Mouse (Mus musculus): ENCODE data around the gene Taf10.

The Taf10 gene

DNA sequence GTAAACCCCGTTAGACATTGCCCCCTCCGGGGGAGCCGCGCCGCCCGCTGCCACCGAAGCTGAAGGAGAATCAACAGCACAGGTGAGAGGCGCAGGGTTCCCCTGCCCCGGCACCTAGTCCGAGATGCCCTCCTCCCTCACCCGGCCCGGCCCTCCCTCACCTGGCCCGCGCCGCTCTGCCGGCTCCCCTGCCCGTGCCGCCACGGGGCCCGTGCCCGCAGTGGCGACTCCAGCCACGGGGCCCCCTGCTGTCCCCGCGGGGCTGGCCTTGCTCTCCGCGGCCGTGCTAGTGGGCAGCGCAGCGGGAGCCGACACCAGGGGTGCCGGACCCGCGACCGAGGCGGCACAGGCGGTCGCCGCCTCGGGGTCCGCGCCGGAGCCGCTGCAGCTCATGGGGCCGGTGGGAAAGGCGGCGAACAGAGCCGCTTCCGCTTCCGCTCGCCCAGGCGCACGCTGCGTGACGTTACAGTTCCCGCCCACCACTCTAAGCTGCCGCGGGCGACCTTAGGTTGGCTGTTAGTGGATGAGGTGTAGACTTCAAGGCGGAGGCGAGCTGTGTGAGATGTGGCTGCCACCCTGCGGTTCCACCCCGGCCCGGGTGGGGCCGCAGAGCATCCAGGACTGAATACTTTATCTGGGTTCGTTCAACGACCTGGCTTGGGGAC is at the start of gene Taf10:
Taf10 (minus strand) TSS at position 436 of the 665 bp plus-strand sequence.
- in situ Hi-C loops (cut with MboI, MseI), result no loop called here

DNA sequence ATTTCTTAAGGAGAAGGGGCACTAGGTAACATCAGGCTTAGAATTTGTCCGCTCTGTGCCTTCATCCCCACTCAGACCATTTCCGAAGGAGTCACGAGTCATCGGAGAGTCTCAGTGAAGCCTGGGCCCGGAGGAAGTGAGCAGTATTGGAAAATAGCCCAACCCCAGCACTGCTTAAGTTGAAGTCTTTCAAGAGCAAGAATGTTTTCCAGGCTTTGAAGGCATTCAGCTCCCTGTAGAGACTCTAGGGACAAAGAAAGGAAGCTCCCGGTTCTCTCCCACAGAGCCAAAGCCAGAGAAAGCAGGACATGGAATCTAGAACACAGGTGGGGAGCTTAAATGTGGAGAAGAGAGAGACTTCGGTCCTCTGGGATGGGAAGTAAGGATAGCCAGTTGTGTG is 49.5 kb upstream of the Taf10 start:
- in situ Hi-C loops (cut with MboI, MseI), result no loop called here

DNA sequence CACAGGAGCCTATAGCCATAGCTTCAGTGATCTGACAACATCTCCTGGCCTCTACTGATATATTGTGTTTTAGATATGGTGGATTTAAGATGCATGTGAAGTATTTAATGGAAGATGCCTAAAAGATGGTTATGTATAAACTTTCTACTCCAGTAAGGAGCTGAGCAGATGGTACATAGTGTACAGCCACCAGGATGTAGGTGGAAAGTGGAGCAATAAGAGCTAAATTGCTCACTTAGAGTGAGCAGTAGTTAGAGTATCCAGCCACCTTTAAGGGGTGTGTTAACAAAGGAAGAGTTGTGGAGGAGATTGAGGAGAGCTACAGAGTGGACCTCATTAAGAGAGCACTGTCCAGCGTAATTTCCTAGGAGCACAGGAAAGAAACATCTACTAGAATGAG is 47.0 kb upstream of the Taf10 start:
- in situ Hi-C loops (cut with MboI, MseI), result no loop called here

DNA sequence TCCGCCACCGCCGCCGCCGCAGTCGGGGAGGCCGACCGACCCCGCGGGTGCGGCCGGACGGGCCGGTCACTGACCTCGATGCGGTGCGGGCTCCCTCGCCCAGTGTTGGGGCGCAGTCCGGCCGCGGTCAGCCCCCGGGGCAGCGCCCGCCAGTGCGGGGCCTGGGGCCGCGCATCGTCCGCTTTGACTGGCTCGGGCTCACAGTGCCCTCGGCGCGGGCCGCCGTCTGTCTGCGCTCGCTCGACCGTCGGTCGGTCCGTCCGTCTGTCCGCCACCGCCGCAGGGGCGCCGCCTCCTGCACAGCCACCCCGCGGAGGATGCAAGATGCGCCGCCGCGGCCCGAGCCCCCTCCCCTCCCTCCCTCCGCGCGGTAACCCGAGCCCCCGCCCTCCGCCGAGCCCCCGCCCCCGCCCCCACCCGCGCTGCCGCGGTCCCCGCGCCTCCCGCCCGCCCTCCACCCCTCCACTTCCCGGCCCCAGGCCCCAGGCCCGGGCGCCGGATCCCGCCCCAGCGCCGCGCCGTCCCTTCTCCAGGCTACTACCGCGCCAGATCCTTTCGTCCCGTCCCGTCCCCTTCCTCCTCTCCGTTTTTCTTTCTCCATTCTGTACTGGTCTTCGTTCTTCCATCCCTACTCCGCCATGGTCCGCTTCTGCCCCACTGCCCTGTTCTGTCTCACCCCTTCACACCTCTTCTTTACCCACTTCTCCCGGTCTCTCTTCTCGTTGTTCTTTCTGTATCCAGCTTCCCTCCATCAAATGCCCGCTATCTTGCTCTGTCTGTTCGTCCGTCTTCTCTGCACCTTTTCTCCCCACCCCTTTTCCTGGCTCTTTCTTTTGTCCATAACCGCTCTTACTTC is 43.4 kb upstream of the Taf10 start, which contains the start of gene Dchs1:
Dchs1 (minus strand) TSS at position 370 of the 856 bp plus-strand sequence.
- in situ Hi-C loops (cut with MboI, MseI), result no loop called here

DNA sequence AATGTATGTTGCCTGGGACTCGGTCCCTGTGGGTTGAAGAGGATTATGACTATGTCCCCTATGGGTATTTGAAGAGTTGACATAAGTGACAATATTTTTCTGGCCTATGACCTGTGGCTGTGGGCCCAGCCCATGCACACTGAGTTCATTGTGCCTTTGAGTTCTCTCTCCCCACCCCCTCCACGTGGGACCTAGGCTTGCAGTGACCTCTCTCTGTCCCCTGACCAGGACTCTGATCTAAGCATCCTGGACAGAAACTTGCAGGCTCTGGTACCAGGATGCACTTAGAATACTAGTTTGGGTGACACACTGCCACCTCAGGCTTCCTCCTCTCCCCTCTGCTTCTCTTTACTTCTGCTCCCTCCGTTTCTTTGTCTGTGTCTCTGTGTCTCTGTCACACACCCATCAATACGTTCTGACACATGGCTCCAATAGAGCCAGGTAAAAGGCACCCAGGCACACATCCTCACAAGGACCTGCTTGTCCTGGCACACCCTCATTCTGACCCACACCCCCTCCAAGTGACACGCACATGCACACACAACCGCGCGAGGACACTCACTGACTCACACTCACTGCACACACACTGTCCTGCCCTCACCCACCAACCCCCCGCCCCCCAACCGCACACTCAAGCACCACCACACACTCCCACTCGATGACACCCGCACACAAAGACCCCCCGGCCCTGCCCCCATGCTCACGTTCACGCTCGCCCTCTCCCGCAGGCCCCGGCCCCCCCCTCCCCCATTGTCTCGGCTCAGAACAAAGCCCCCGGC is 42.5 kb upstream of the Taf10 start:
- in situ Hi-C loops (cut with MboI, MseI), result no loop called here

DNA sequence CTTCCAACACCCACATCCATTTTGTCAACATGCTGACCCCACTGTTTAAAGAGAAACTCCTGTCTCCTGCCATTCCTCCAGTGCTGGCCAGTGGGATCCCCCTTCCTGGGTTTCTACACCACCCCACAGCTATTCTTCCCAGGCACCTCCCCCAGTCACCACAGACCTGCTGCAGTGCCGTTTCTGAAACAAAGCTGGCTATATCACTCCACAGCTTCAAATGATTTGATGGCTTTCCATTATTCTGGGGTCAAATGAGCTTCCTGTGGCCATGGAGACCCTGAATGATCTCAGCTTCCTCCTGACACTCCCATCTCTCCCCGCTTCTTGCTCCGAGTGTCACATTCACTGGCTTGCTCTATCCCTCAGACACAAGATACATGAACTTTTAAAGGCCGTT is 40.4 kb upstream of the Taf10 start:
- in situ Hi-C loops (cut with MboI, MseI), result no loop called here

DNA sequence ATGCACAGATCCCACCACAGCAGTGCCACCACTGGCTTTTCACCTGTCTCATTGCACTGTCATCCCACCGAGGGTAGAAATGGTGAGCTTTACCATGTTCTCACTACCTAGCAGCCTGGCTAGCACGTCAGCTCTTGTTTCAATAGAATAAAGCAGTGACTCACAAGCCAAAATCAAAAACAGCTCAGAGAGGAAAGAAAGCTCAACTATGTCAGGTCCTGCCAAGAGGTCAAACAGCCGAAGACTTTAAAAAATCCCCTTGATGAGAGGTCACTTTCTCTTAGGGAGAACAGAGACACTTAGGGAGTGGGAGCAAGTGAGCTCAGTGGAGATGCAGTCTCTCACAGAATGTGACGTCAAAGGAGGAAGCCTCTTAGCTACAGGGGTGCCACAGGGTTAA is 39.7 kb upstream of the Taf10 start:
- in situ Hi-C loops (cut with MboI, MseI), result no loop called here

DNA sequence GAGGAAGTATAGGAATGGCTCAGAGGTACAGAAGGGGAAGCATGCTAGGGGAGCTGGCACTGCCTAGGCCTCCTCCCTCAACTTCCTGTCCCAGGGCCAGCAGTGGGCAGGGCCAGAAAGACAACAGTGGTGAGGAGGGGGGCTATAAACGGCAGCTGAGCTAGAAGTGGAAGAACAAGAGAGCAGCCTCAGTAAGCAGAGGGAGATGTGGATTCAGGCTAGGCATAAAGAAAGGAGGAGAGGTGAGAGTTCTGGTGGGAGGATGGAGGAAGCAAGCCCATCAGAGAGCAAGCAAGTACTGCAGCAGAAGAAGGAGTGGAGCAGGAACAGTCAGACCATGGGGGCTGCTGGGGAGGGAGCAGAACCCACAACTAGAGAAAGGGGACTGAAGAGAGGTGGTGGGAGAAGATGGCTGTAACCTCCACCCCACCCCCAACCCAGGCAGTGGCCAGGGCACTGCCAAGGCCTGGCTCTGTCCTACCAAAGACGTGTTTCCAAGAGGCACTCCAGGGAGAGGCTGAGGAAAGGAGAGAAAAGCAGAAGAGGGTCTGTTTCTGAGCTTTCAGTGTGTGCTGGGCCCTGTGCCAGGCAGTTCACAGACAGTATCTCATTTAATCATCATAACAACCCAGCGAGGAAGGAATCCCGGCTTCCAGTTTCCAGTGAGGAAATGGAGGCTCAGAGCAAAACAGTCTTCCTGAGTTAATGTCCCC is 34.5 kb upstream of the Taf10 start:
- in situ Hi-C loops (cut with MboI, MseI), result no loop called here

DNA sequence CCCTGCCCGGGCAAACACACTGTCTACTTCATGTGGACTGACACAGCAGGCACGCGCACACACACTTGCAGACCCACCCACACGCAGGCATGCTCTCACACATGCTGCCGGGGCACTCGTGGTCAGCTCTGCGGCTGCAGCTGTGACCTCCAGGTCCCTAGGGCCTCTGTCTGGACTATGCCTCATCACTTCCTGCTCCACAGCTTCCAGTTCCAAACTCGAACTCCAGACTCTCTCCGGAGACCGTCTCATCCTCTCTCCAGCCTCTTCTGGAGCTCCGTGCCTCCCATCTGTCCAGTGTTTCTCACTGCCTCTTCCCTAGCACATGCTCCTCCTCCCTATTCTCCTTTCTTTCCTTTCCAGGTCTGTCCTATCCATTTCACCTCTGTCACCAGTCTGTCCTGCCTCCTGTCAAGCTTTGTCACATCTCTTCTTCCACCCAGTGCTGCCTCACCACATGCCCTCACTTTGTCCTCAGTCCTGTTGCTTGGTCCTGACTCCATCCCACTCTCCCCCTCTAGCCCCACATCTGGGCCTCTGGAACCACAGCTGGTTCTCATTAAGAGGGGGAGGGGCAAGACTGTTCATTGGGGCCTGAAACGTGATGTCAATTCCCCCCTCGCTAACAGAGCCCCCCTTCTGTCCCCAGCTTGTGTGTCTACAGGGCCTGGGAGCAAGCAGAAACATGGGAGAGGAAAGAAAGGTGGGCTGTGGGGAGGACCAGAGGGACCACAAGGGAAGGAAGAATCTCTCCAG is 33.8 kb upstream of the Taf10 start:
- in situ Hi-C loops (cut with MboI, MseI), result no loop called here

DNA sequence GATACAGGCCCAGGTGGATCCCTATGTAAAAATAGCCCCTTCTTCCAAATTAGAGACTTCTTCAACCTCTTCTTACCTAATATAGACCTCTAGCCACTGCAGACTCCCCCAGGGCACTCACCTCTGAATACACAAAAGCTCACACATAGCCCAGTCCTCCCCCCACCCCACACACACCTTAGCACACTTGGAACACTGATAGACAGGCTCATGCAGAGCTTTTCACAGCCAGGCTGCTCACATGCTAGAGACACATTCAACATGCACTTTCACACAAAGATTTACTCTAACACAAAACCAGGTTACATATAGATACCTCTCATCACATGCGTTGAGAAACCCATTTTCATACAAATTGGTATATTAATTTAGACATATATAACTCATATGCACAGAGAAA is 33.2 kb upstream of the Taf10 start:
- in situ Hi-C loops (cut with MboI, MseI), result no loop called here

DNA sequence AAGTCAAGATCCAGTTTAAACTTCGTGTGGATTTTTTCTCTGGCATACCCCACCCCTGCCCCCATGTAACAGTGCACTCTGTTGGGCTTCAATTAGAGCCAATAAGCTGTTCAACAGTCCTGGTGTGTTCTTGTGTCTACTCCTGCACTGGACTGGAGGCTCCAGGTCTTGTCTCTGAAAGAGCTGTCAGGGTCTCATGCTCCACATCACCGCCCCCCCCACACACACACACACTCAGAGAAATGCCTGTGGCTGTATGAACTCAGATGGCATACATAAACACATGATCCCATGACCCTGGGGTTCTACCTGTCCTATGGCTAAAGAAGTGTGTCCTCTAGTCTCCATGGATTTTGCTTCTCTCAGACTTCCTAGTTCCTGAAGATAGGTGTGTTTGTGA is 31.9 kb upstream of the Taf10 start:
- in situ Hi-C loops (cut with MboI, MseI), result no loop called here

DNA sequence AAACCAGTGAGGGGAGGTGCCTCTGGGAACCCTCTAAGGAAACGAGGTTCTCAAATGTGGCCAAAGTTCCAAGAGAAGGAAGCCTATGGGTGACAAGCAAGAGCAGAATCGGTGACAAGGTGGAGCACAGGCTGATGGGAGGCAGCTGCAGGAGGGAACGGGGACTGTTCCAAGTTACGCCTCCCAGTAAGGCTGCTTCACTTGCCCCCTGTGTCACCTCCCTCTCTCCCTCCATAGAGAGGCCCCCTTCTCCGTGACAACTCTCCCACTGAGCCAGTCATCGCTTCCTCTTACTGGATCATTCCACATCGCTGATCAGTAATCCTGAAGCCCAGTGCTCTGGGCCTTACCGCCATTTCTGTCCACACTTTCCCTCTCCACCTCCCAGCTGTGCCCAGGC is 30.5 kb upstream of the Taf10 start:
- in situ Hi-C loops (cut with MboI, MseI), result no loop called here

DNA sequence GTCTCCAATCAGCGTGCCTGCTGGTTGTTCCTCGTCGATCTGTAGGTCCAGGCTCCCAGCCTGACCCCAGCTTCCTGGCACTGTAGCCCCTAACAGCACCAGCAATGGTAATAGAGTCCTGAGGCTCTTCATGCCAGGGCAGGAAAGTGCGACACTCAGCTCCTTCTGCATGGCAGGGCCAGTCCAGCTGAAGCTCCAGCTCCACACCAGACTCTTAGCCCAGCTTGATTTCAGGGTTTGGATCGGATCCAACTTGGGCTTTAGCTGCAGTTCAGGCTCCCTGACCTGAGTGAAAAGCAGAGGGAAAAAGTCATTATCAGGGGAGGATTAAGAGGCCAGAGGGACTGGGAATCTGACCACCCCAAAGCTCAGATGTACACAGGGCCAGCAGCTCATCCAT is 28.9 kb upstream of the Taf10 start:
- in situ Hi-C loops (cut with MboI, MseI), result no loop called here

DNA sequence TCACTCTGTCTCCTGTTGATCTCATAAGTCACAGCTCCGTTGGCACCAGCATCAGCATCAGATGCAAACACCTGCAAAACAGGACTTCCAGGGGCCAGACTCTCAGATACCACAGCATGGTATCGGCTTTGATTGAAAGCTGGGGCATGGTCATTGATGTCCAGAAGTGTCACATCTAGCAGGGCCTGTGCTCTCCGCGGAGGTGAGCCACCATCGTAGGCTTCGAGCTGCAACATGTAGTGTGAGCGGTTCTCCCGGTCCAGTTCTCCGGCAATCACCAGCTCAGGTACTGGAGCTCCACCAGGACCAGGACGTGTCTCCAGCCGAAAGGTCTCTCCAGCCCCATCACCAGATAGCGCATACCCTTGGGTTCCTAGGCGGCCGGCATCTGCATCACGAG is 28.2 kb upstream of the Taf10 start:
- in situ Hi-C loops (cut with MboI, MseI), result no loop called here

DNA sequence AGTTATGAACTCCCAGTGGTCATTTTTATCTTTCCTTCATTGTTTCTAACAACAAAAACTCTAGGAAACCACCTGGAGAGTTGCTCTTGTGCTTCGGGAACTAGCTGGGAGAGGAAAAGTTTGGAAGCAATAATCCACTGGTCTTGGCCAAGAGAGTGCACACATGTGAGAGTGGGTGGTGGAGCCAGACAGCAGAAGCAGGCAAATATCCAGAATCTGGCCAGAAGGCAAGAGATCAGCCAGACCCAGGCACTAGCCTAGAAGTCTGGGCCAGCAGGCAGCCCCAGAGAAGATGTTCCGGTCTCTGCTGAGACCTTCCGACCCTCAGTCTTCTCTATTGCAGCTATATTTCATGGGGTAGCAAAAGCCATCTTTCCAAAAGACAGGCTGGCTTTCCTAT is 25.8 kb upstream of the Taf10 start:
- in situ Hi-C loops (cut with MboI, MseI), result no loop called here

DNA sequence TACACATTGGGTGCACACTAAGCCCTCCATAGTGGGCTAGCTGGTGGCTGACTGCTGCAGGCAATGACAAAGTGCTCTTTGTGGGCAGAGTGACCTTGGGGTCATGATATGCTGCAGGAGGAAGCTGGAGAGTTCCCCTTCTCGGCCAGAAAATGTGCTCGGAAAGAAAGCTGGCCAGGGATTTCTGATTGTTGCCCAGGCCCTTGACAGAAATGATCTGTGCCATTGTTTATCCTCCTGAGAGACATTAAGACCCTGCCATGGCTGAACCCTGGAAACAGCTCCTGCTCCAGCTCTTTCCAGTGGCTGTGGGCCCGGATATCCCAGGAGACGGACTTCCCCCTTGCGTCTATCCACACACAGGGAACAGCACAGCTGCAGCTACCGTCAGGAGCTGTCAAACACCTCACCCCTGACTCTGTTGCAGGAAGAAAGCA is 23.6 kb upstream of the Taf10 start:
- in situ Hi-C loops (cut with MboI, MseI), result no loop called here

DNA sequence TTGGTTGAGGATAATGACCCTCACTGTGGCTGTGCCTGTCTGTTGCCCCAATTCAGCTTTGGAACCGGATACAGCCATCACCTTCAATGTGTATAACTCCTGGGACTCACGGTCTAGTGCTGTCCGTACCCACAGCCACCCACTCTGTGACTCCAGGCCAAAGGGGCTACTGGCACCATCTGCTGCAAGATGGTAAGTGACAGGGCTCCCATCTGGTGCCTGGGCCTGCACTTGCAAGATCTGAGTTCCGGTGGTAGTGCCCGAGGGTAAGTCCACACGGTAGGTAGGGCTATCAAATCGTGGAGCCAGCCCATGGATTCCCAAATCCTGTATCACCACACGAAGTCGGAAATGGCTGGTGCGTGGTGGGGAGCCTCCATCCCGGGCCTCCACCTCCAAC is 20.2 kb upstream of the Taf10 start:
- in situ Hi-C loops (cut with MboI, MseI), result no loop called here

DNA sequence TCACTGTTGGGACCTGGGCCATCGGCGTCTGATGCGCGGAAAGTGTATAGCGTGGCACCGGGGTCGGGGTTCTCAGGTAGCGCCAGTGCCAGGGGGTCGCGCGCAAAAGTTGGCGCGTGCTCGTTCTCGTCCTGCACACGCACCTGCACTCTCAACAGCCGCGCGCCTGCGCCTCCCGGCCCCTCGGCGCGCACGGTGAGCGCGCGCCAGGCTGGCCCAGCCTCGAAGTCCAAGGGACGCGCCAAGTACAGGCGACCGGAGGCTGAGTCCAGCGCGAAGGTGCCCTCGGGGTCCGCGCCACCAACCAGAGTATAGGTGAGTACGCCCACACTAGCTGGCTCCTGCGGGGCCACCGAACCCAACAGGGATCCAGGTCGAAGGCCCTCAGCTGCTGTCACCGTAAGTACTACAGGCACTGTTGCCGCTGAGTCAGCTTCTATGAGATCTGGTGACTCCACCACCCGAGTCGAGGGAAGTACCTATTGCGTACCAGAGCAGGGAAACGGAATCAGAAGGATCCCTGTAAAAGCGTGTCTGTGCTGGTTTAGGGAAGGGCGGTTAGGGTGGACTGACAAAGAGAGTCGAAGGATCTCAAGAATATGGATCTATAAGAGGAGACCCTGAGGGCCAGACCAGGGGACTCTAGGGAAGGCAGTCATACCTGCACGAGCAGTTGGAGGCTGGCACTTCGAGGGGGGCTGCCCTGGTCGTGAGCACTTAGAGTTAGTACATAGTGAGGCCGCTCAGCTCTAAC is 18.5 kb upstream of the Taf10 start:
- in situ Hi-C loops (cut with MboI, MseI), result no loop called here

DNA sequence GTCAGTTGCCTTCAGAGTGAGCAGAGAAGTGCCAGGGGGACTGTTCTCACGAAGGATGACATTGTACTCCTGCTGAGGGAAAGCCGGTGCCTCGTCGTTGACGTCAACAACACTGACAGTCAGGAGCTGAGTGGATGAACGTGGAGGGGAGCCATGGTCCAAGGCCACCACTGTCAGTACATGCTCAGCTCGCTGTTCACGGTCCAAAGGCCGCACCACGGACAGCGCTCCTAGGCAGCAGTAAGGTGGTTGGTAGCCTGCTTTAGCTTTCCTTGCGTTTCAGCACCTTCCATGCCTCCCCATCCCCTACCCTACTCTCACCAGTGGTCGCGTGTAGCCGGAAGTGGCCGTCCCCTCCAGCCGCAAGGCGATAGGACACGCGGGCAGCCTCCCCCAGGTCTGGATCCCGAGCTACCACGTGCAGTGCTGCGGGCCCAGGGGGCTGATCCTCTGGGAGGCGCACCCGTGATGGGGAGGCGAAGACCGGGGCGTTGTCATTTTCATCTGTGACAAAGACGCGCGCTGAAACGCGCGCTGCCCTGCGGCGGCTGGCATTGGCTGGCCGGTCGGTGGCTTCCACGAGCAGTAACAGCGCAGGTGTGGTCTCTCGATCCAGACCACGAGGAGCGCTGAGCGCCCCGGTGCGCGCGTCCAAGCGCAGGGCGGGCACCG is 17.8 kb upstream of the Taf10 start:
- in situ Hi-C loops (cut with MboI, MseI), result no loop called here

DNA sequence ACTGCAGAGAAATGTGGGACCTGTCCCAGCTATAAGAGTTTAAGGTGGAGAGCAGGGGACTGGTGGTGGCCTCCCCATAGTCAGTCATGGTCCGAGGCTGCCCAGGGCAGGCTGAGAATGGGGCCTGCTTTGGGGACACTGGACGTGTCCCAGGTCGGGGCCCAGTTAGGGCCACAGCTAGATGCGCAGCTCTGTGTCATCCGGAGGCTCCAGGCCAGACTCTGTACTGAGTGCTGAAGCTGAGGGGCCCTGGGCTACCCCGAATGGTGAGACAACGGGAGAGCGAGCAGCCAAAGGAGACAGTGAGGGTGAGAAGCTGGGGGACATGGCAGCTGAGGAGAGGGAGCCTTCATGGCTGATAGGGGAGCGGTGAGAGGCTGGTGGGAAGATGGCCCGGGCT is 9.1 kb upstream of the Taf10 start:
- in situ Hi-C loops (cut with MboI, MseI), result loop anchor here in 1 of 2 experiments (5.0 kb wide), 1 partner anchor 54 kb away; no protein-coding TSS in a partner anchor
